Mouse (Mus musculus): Measurements from ENCODE around the gene Hist1h3f. TPM values are rescaled to one million over a fixed set of nuclear protein-coding genes. Genes with fewer than 3 reads are reported as not detected.
A peak's percentile ranks its signal among the peaks of the same experiment; 100 is the strongest.

The Hist1h3f gene
- 1.3 and 1.4 TPM in 2 replicates for polyA plus RNA-seq (2016; fragmentation: Nextera tagmentation; extraction: Ambion mirVana)

- Histone ChIP-seq H3K36me3 (no peaks in the 10 kb centered on the region), H3K9me3 (replicated peaks) (no peaks in the 10 kb centered on the region), H3K4me1 (peaks cover 10% of the 10 kb centered on the region; the same call in 1 of the 2 replicates), H3K27me3 (ENCODE audit: low read depth, poor library complexity, severe bottlenecking) (no peaks in the 10 kb centered on the region), H3K4me3 (peak within 1 kb of the TSS; percentile 57), H3K27ac (peak within 1 kb of the TSS; percentile 96)
- DNase-seq (ENCODE audit: low spot score): peak; percentile 55
- WGBS: 1% methylated on average over 26 of the region's 45 CpGs
Measured at GRCm38 (mm10) chr13:23543965-23544786, at the start of gene Hist1h3f. Hist1h3f (plus strand) TSS chr13:23544052.

- 78% methylated on average over 6 of the region's 6 CpGs for WGBS
- Histone ChIP-seq H3K4me1 (peaks cover 27% of the 10 kb centered on the region), H3K9me3 (replicated peaks) (no peaks in the 10 kb centered on the region)
Measured at GRCm38 (mm10) chr13:23495526-23495925, 48.3 kb upstream of the Hist1h3f start.

GRCm38 (mm10) chr13:23497656-23498321 is 46.1 kb upstream of the Hist1h3f start:
- peak overlapping the region; percentile 79; the same call in 1 of the 2 replicates for H3K27ac ChIP-seq
- no peaks in the 10 kb centered on the region for H3K9me3 ChIP-seq (replicated peaks)
- no peaks in the 10 kb centered on the region for H3K36me3 ChIP-seq
- WGBS: under 1% methylated on average over 19 of the region's 19 CpGs
- H3K4me1 ChIP-seq: peaks cover 39% of the 10 kb centered on the region
- peak overlapping the region; percentile 52 for H3K4me3 ChIP-seq
- peak; percentile 69 for DNase-seq (ENCODE audit: low spot score)
- H3K27me3 ChIP-seq (ENCODE audit: low read depth, poor library complexity, severe bottlenecking): 0 out of 2 replicates have a peak, but pooled peaks cover 1% of the 10 kb centered on the region

More at GRCm38 (mm10) chr13:23495526-23495925, 48.3 kb upstream of the Hist1h3f start:
- no peak overlapping the region for H3K4me3 ChIP-seq
- H3K27ac ChIP-seq: no peak overlapping the region
- no peak for DNase-seq (ENCODE audit: low spot score)
- no peaks in the 10 kb centered on the region for H3K36me3 ChIP-seq
- 0 out of 2 replicates have a peak, but pooled peaks cover 3% of the 10 kb centered on the region for H3K27me3 ChIP-seq (ENCODE audit: low read depth, poor library complexity, severe bottlenecking)

- Histone ChIP-seq H3K4me3 (peak overlapping the region; percentile 52), H3K4me1 (peaks cover 39% of the 10 kb centered on the region), H3K27me3 (ENCODE audit: low read depth, poor library complexity, severe bottlenecking) (no peaks in the 10 kb centered on the region), H3K27ac (peak overlapping the region; percentile 79), H3K36me3 (no peaks in the 10 kb centered on the region), H3K9me3 (replicated peaks) (no peaks in the 10 kb centered on the region)
- peak; percentile 76 for DNase-seq (ENCODE audit: low spot score)
- WGBS: under 1% methylated on average over 10 of the region's 10 CpGs
Measured at GRCm38 (mm10) chr13:23498653-23499052, 45.2 kb upstream of the Hist1h3f start.

GRCm38 (mm10) chr13:23499943-23500342 is 43.9 kb upstream of the Hist1h3f start:
- Histone ChIP-seq H3K4me3 (no peak overlapping the region), H3K36me3 (no peaks in the 10 kb centered on the region), H3K4me1 (peaks cover 45% of the 10 kb centered on the region), H3K27me3 (ENCODE audit: low read depth, poor library complexity, severe bottlenecking) (no peaks in the 10 kb centered on the region), H3K27ac (no peak overlapping the region), H3K9me3 (replicated peaks) (no peaks in the 10 kb centered on the region)
- no peak for DNase-seq (ENCODE audit: low spot score)
- 2% methylated on average over 7 of the region's 7 CpGs for WGBS

GRCm38 (mm10) chr13:23500424-23501200 is 43.2 kb upstream of the Hist1h3f start:
- H3K4me1 ChIP-seq: peaks cover 52% of the 10 kb centered on the region
- peak overlapping the region; percentile 44 for H3K4me3 ChIP-seq
- DNase-seq (ENCODE audit: low spot score): peak; percentile 84
- H3K27ac ChIP-seq: no peak overlapping the region
- H3K9me3 ChIP-seq (replicated peaks): no peaks in the 10 kb centered on the region
- no peaks in the 10 kb centered on the region for H3K36me3 ChIP-seq
- under 1% methylated on average over 17 of the region's 17 CpGs for WGBS
- no peaks in the 10 kb centered on the region for H3K27me3 ChIP-seq (ENCODE audit: low read depth, poor library complexity, severe bottlenecking)

GRCm38 (mm10) chr13:23501511-23501910 is 42.3 kb upstream of the Hist1h3f start:
- peak overlapping the region; percentile 44 for H3K4me3 ChIP-seq
- no peak for DNase-seq (ENCODE audit: low spot score)
- WGBS: 26% methylated on average over 5 of the region's 5 CpGs
- no peaks in the 10 kb centered on the region for H3K27me3 ChIP-seq (ENCODE audit: low read depth, poor library complexity, severe bottlenecking)
- no peak overlapping the region for H3K27ac ChIP-seq
- no peaks in the 10 kb centered on the region for H3K36me3 ChIP-seq
- H3K4me1 ChIP-seq: peaks cover 57% of the 10 kb centered on the region
- H3K9me3 ChIP-seq (replicated peaks): no peaks in the 10 kb centered on the region

- 38% methylated on average over 9 of the region's 9 CpGs for WGBS
- no peaks in the 10 kb centered on the region for H3K9me3 ChIP-seq (replicated peaks)
- no peak overlapping the region for H3K27ac ChIP-seq
- H3K4me3 ChIP-seq: peak overlapping the region; percentile 44
- no peak for DNase-seq (ENCODE audit: low spot score)
- H3K27me3 ChIP-seq (ENCODE audit: low read depth, poor library complexity, severe bottlenecking): no peaks in the 10 kb centered on the region
- H3K36me3 ChIP-seq: no peaks in the 10 kb centered on the region
- H3K4me1 ChIP-seq: peaks cover 55% of the 10 kb centered on the region
Measured at GRCm38 (mm10) chr13:23502031-23502567, 41.8 kb upstream of the Hist1h3f start.

GRCm38 (mm10) chr13:23502916-23503315 is 40.9 kb upstream of the Hist1h3f start:
- WGBS: 47% methylated on average over 4 of the region's 4 CpGs
- Histone ChIP-seq H3K27ac (no peak overlapping the region), H3K4me3 (no peak overlapping the region), H3K27me3 (ENCODE audit: low read depth, poor library complexity, severe bottlenecking) (no peaks in the 10 kb centered on the region), H3K9me3 (replicated peaks) (no peaks in the 10 kb centered on the region), H3K4me1 (peaks cover 53% of the 10 kb centered on the region), H3K36me3 (no peaks in the 10 kb centered on the region)
- DNase-seq (ENCODE audit: low spot score): no peak

- Histone ChIP-seq H3K36me3 (no peaks in the 10 kb centered on the region), H3K4me3 (peak overlapping the region; percentile 34), H3K9me3 (replicated peaks) (no peaks in the 10 kb centered on the region), H3K4me1 (peaks cover 52% of the 10 kb centered on the region), H3K27me3 (ENCODE audit: low read depth, poor library complexity, severe bottlenecking) (no peaks in the 10 kb centered on the region), H3K27ac (no peak overlapping the region)
- peak; percentile 71 for DNase-seq (ENCODE audit: low spot score)
- under 1% methylated on average over 9 of the region's 9 CpGs for WGBS
Measured at GRCm38 (mm10) chr13:23503797-23504196, 40.1 kb upstream of the Hist1h3f start.

GRCm38 (mm10) chr13:23505662-23506345 is 38.0 kb upstream of the Hist1h3f start:
- peak; percentile 65 for DNase-seq (ENCODE audit: low spot score)
- H3K9me3 ChIP-seq (replicated peaks): no peaks in the 10 kb centered on the region
- H3K4me1 ChIP-seq: peaks cover 56% of the 10 kb centered on the region
- H3K27ac ChIP-seq: peak overlapping the region; percentile 74
- 3% methylated on average over 14 of the region's 14 CpGs for WGBS
- H3K27me3 ChIP-seq (ENCODE audit: low read depth, poor library complexity, severe bottlenecking): no peaks in the 10 kb centered on the region
- H3K4me3 ChIP-seq: peak overlapping the region; percentile 58
- H3K36me3 ChIP-seq: no peaks in the 10 kb centered on the region

- Histone ChIP-seq H3K4me1 (peaks cover 54% of the 10 kb centered on the region), H3K27ac (no peak overlapping the region)
- peak; percentile 77 for DNase-seq (ENCODE audit: low spot score)
Measured at GRCm38 (mm10) chr13:23506351-23506750, 37.5 kb upstream of the Hist1h3f start.

More at GRCm38 (mm10) chr13:23506351-23506750, 37.5 kb upstream of the Hist1h3f start:
- Histone ChIP-seq H3K9me3 (replicated peaks) (no peaks in the 10 kb centered on the region), H3K27me3 (ENCODE audit: low read depth, poor library complexity, severe bottlenecking) (no peaks in the 10 kb centered on the region), H3K36me3 (no peaks in the 10 kb centered on the region), H3K4me3 (peak overlapping the region; percentile 58)
- WGBS: under 1% methylated on average over 13 of the region's 13 CpGs

Data from limb, embryonic 10.5 days (tissue).